Mouse (Mus musculus) heart, embryonic 14.5 days (tissue): Measurements from ENCODE around the gene Sbno1. TPM values are rescaled to one million over a fixed set of nuclear protein-coding genes. Genes with fewer than 3 reads are reported as not detected.

ENCODE experiments used
- ATAC-seq: fragments of 200-750 bp; cut with Nextera tagmentation; 2 replicates; pipeline ENCODE4 v1.8.0; 2017; ENCODE audit warnings: low read depth, moderate TSS enrichment; ENCODE audit not compliant: insufficient number of reproducible peaks, insufficient read depth, low FRiP score
- H3K27ac ChIP-seq, 2 experiments: fragments of 200-500 bp in 1 of 2; fragments of 300-500 bp in 1 of 2; sonication (generic) in 1 of 2; replicated peaks in 1 of 2; 2 replicates each; pipeline ENCODE4 v1.5.1; 2012 to 2014; ENCODE audit warnings: low read depth in 2 of 2, low read length in 2 of 2, control low read depth in 1 of 2, mild to moderate bottlenecking in 1 of 2, mixed read lengths in 1 of 2; ENCODE audit not compliant: control insufficient read depth in 1 of 2, insufficient read depth in 1 of 2
- H3K27me3 ChIP-seq: fragments of 300-500 bp; sonication (generic); 2 replicates; pipeline ENCODE4 v1.6.1; 2014; ENCODE audit warnings: mild to moderate bottlenecking, low read length, control low read depth; ENCODE audit not compliant: control insufficient read depth, insufficient read depth
- H3K36me3 ChIP-seq: fragments of 300-500 bp; sonication (generic); 2 replicates; pipeline ENCODE4 v1.6.1; 2014; ENCODE audit warnings: mild to moderate bottlenecking, control low read depth, low read length, mixed read lengths; ENCODE audit not compliant: control insufficient read depth, insufficient read depth
- H3K4me1 ChIP-seq, 2 experiments: fragments of 200-500 bp in 1 of 2; fragments of 300-500 bp in 1 of 2; sonication (generic) in 1 of 2; 2 replicates each; pipeline ENCODE4 v1.6.1; 2012 to 2014; ENCODE audit warnings: low read length in 2 of 2, control low read depth in 1 of 2, mixed read lengths in 1 of 2; ENCODE audit not compliant: control insufficient read depth in 2 of 2, insufficient read depth in 2 of 2
- H3K4me2 ChIP-seq: fragments of 300-500 bp; sonication (generic); 2 replicates; pipeline ENCODE4 v1.6.1; 2014; ENCODE audit warnings: mild to moderate bottlenecking, low read length
- H3K4me3 ChIP-seq, 2 experiments: fragments of 200-500 bp in 1 of 2; fragments of 300-500 bp in 1 of 2; sonication (generic) in 1 of 2; 2 replicates each; pipeline ENCODE4 v1.5.1; 2012 to 2014; ENCODE audit warnings: low read length in 2 of 2, mild to moderate bottlenecking in 2 of 2, control low read depth in 1 of 2, low read depth in 1 of 2, moderate library complexity in 1 of 2; ENCODE audit not compliant: control insufficient read depth in 1 of 2, insufficient read depth in 1 of 2
- H3K9ac ChIP-seq: fragments of 300-500 bp; sonication (generic); 2 replicates; pipeline ENCODE4 v1.6.1; 2014; ENCODE audit warnings: mild to moderate bottlenecking, low read length
- H3K9me3 ChIP-seq: fragments of 300-500 bp; sonication (generic); 2 replicates; pipeline ENCODE4 v1.6.1; 2016; ENCODE audit warnings: low read length, control low read depth; ENCODE audit not compliant: control insufficient read depth
- whole genome bisulfite sequencing: fragments of 180-500 bp; shearing (Covaris S2); extraction: QIAGEN DNeasy Blood & Tissue Kit; methylation state at CpG from one replicate; pipeline ENCODE4 v1.1.7; 2014; 5-methylcytosine and 5-hydroxymethylcytosine counted together
- polyA plus RNA-seq: library from polyadenylated mRNA; unstranded; fragments of >200 nt; fragmentation: Nextera tagmentation; extraction: Ambion mirVana; gene quantifications from 2 replicates; pipeline ENCODE4 v1.2.1, GENCODE M21; 2014

Sbno1 gene
- polyA plus RNA-seq, 1 experiment from 2014 or later, result 68.1 TPM

DNA sequence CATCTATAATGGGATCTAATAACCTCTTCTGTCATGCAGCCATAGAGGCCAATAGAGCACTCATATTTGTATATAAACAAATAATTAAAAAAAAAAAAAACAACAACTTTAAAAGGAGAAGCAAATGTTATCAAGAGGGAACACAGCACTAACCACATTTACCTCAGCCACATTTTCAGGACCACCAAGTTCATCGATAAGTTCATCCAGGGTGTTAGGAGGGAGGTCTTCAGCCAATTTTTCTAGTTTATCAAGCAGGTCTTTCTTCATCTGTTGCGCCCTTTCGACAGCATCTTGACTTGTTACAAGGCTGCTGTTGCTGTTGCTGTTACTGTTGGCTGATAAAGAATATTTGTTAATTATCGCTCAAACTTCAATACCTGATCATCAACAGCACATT, 33.4 kb downstream of the Sbno1 start:
- H3K9ac ChIP-seq, result no peak overlapping the region
- H3K27me3 ChIP-seq, result no peaks in the 10 kb centered on the region
- no peak overlapping the region for H3K4me3 ChIP-seq

DNA sequence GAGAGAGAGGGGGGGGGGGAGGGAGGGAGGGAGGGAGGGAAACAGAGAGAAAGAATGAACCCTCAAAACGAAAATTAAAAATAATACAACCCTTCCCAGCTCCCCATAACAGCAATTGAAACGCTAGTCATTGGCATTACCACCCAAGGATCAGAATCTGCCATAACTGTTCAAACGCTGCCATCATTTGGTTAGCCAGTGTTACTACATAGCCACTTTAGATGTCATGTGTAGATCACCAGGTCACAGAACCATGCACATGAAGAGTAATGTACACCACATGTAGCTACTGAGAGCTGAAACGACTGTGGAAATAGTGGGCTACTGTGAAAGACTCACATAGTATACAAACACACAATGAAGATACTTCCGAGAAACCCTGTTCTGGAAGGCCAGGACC, 37.9 kb downstream of the Sbno1 start:
- H3K4me2 ChIP-seq, result no peak overlapping the region
- no peak overlapping the region for H3K27ac ChIP-seq
- no peak overlapping the region for H3K9ac ChIP-seq
- ATAC-seq, result no peak
- no peaks in the 10 kb centered on the region for H3K9me3 ChIP-seq
- no peaks in the 10 kb centered on the region for H3K27me3 ChIP-seq
- H3K36me3 ChIP-seq, result peaks cover 93% of the 10 kb centered on the region
- 83% methylated on average over 5 of the region's 5 CpGs for WGBS
- H3K4me3 ChIP-seq, result no peak overlapping the region
- H3K4me1 ChIP-seq, result no peaks in the 10 kb centered on the region

More for the DNA sequence above, 33.4 kb downstream of the Sbno1 start:
- peaks cover 98% of the 10 kb centered on the region for H3K36me3 ChIP-seq
- ATAC-seq, result no peak
- H3K4me2 ChIP-seq, result no peak overlapping the region
- no peaks in the 10 kb centered on the region for H3K9me3 ChIP-seq
- WGBS, result 94% methylated on average over 4 of the region's 4 CpGs
- H3K4me1 ChIP-seq, result no peaks in the 10 kb centered on the region
- H3K27ac ChIP-seq, result no peak overlapping the region

DNA sequence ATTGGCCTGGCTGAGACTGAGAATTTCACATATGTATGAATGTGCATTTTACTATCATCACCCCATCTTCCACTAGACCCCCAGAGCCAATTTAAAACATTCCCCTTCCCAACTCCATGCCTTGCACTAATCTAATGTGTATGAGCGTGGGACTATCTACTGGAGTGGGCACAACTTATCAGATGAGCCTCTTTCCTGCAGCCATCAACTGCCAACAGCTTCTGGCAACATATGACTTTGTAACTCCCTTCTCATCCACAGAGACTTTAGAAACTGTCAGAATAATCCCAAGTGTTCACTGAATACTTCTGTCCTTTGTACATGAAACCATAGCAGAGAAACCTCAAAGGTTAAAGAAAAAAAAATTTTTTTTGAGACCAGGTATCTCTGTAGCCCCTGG, 45.7 kb downstream of the Sbno1 start:
- Histone ChIP-seq H3K4me2 (no peak overlapping the region), H3K9me3 (no peaks in the 10 kb centered on the region), H3K4me3 (no peak overlapping the region), H3K27ac (no peak overlapping the region), H3K36me3 (peaks cover 92% of the 10 kb centered on the region), H3K9ac (no peak overlapping the region), H3K4me1 (no peaks in the 10 kb centered on the region), H3K27me3 (no peaks in the 10 kb centered on the region)
- WGBS, result 79% methylated on average over 1 of the region's 1 CpGs
- no peak for ATAC-seq

DNA sequence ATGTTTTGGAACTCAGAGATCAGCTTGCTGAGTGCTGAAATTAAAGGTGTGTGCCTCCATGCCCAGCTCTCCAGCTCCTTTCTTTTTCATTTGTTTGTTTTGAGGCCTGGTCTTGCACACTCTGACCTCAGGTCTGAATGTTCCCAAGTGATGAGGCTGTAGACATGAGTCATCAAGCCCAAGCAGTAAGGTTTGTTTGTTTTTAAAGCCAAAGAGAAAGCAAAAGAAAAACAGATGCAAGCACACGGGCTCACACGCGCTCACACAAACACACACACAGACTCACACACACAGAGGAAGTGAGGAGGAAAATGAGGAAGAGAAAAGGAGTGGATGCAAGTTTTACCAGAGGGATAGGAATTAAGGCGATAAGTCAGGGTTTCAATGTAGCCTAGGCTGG, 48.7 kb downstream of the Sbno1 start:
- WGBS, result 85% methylated on average over 4 of the region's 4 CpGs

DNA sequence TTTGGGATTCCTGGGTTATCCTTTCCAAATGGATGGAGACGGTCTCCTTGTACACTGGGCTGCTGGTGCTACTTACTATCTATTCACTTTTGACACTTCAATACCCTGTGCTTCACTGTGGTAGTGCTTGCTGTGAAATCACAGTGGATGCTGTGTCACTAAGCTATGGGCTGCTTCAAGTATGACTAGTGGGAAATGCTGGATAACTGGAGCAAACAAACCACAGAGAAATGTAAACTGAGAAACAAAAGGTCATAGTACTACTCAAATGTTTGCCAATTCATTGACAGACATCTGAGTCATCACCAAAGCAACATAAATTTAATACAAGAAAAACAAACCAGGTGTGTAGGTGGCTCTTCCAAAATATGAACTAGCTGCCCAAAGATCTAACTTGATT, 49.4 kb downstream of the Sbno1 start:
- 90% methylated on average over 1 of the region's 1 CpGs for WGBS
- no peak overlapping the region for H3K9ac ChIP-seq
- ATAC-seq, result no peak
- no peaks in the 10 kb centered on the region for H3K9me3 ChIP-seq
- H3K4me3 ChIP-seq, result no peak overlapping the region
- H3K27ac ChIP-seq, result no peak overlapping the region
- H3K36me3 ChIP-seq, result peaks cover 91% of the 10 kb centered on the region
- no peak overlapping the region for H3K4me2 ChIP-seq
- H3K27me3 ChIP-seq, result no peaks in the 10 kb centered on the region
- H3K4me1 ChIP-seq, result no peaks in the 10 kb centered on the region

More for the DNA sequence above, 48.7 kb downstream of the Sbno1 start:
- no peak overlapping the region for H3K9ac ChIP-seq
- H3K9me3 ChIP-seq, result no peaks in the 10 kb centered on the region
- ATAC-seq, result no peak
- H3K4me3 ChIP-seq, result no peak overlapping the region
- peaks cover 91% of the 10 kb centered on the region for H3K36me3 ChIP-seq
- H3K4me2 ChIP-seq, result no peak overlapping the region
- H3K4me1 ChIP-seq, result no peaks in the 10 kb centered on the region
- H3K27me3 ChIP-seq, result no peaks in the 10 kb centered on the region
- no peak overlapping the region for H3K27ac ChIP-seq

DNA sequence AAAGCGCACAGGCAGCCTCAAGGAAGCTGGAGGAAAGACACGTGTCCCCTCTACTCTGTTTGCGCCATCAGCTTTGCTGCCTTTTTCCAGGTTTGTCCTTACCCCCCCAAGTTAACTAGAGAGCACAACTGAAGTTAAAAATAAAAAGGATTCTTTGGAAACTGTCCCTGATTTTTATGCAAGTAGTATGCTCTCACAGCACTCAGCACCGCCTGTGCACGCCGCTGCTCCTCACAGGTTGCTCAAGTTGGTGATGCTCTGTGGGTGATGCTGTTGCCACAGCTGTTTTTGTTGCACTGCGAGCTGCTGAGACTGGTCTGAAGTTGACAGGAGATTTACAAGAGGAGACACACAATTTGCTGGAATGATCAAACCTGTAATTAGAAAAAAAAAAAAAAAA, 51.5 kb downstream of the Sbno1 start:
- no peaks in the 10 kb centered on the region for H3K4me1 ChIP-seq
- H3K4me3 ChIP-seq, result no peak overlapping the region
- peaks cover 91% of the 10 kb centered on the region for H3K36me3 ChIP-seq
- no peak for ATAC-seq
- H3K9me3 ChIP-seq, result no peaks in the 10 kb centered on the region
- H3K27ac ChIP-seq, result no peak overlapping the region
- H3K27me3 ChIP-seq, result no peaks in the 10 kb centered on the region
- no peak overlapping the region for H3K4me2 ChIP-seq
- H3K9ac ChIP-seq, result no peak overlapping the region
- WGBS, result 96% methylated on average over 7 of the region's 7 CpGs

DNA sequence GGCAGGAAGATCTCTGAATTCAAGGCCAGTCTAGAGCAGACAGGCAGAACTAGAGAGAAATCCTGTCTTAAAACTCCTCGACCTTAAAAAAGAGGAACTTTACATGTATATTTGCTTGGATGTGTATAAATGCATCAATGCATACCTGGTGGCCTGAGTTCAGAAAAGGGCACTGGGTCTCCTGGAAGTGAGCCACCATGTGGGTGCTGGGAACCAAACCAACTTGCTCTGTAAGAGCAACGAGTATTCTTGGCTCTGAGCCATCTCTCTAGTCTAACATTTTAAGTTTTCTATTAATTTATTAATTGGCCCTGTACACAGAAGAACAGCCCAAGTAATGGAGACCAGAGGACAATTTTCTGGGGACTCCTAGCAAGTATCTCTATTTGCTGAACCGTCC, 59.1 kb downstream of the Sbno1 start:
- no peak overlapping the region for H3K9ac ChIP-seq
- no peak overlapping the region for H3K4me3 ChIP-seq
- H3K27ac ChIP-seq, result no peak overlapping the region
- WGBS, result 66% methylated on average over 3 of the region's 3 CpGs
- H3K27me3 ChIP-seq, result no peaks in the 10 kb centered on the region
- H3K4me1 ChIP-seq, result no peaks in the 10 kb centered on the region
- peaks cover 38% of the 10 kb centered on the region for H3K36me3 ChIP-seq
- ATAC-seq, result no peak
- no peaks in the 10 kb centered on the region for H3K9me3 ChIP-seq
- no peak overlapping the region for H3K4me2 ChIP-seq

DNA sequence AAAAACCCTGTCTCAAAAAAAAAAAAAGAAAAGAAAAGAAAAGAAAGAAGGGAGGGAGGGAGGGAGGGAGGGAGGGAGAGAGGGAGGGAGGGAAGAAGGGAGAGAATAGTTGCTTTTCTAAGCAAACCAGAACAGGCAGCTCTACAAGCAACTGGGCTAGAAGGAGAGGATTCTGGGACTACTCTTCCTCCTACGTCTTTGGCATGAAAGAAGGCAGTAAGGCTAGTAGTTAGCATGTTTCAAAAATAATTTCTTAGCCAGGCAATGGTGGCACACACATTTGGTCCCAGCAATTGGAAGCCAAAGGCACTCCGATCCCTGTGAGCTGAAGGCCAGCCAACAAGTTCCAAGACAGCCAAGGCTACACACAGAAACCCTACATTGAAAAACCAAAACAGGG, 60.0 kb downstream of the Sbno1 start:
- 100% methylated on average over 2 of the region's 2 CpGs for WGBS
- Histone ChIP-seq H3K4me2 (no peak overlapping the region), H3K4me3 (no peak overlapping the region), H3K9ac (no peak overlapping the region), H3K4me1 (no peaks in the 10 kb centered on the region), H3K36me3 (peaks cover 29% of the 10 kb centered on the region), H3K27me3 (no peaks in the 10 kb centered on the region), H3K27ac (no peak overlapping the region), H3K9me3 (no peaks in the 10 kb centered on the region)
- ATAC-seq, result no peak
